Mouse (Mus musculus): ENCODE measurements around the gene Pax1.
A peak's percentile ranks its signal among the peaks of the same experiment; 100 is the strongest.

DNA sequence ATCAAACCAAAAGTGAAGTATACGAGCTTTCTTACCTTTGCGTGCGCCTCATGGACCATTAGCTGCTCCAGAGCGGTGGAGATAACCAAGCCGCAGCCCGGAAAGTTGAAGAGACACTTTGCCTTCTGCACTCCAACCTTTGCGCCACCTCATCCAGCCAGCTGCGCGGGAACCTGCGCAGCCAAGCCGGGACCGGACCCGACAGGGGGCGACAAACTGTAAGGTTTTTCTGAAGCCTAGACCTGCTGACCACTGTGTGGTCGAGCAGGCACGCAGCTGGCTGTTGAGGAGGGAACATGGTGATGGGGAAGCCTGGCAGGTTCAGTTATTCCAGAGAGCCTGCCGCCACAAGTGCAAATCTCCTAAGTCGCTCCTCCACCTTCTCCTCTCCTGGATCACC, 591 bp downstream of the Pax1 start:
- TF ChIP-seq CTCF (IDR thresholded peaks at IDR 0.05; ENCODE audit: low read depth) (peak; percentile 39), EP300 (IDR thresholded peaks at IDR 0.05; ENCODE audit: low read depth) (no peak)
